Mouse (Mus musculus) heart, adult 9 months (tissue): ENCODE results near the gene Gdf15.

Experiments
- DNase-seq, 2 experiments: peaks; one replicate each; pipeline ENCODE4 v3.0.0; 2022; ENCODE audit warnings: low spot score in 2 of 2

Gene Gdf15

DNA sequence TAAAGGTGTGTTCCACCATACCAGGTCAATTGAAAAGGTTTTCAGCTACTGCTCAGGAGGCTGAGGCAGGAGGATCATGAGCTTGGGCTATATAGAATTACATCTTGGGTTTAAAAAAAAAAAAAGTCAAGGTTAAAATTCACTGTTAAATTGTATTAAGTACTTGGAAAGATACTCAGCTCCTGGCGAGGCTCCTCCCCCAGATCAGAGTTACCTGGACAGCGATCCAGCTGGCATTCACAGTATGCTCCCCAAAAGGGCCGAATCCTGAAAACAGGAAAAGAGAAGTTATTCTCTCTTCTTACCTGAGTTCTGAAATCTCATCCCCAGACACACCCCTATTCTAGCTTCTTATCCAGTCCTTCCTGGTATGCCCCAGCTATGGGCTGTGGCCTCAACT, 25.0 kb upstream of the Gdf15 start:
- no peak for DNase-seq

DNA sequence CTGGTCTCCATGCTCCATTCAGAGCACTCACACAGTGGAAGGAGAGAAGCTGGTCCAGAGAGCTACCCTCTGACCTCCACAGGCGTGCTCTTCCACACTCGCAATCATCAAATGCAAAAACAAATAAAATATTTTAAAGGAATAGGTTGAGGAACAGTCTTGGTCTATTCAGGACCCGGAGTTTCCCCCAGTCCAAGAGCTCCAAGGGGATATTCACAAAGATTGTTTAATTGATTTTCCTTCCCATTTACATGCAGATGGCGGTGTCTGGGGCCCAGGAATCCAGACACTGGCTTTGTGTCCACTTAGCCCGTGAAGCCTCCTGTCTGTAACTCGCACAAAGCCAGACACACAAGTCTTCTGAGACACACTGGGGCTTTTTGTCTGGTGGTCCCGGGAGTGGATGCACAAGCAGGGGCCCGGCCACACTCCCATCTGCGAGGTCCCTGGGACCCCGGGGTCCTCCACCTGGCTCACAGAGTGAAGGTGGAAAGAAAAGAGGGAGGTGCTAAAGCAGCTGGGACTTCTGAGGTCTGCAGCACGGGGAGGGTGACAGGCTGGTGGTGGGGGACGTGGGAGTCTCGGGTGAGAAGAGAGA, 24.0 kb upstream of the Gdf15 start:
- DNase-seq = no peak

DNA sequence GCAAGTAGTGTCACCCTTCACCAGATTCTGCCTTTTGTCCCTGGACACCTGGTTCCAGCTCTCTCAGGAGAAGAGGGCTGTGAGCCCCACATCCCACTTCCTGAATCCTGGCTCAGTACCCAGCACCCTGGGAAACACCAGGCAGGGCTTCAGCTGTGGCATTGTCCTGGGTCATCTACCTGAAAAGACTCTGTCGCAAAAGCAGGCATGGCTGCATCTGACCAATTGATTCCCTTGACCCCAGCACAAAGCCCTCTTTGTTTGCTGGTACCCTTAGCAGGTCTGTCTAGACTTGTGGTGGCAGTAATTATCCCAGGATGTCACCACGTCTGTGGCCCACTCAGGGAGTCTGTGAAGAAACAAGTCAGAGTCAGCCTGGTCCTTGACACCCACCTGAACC, 23.2 kb upstream of the Gdf15 start:
- DNase-seq = no peak

DNA sequence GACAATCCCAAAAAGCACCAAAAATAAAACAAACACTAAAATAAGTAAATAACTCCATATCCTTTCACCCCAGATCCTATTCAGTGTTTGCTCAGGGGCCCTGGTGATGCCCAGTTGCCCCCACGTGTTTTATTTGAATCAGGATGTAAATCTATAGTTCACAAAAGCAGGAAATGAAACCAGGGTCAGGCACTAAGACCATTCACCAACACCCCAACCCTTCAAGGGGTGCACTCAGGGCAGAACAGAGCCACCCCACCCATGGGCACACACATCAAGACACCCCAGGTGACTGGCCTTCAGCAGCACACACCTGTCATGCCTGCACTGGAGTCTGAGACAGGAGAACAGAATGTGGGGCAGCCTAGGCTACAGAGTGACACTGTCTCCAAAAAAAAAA, 21.9 kb upstream of the Gdf15 start:
- no peak for DNase-seq

DNA sequence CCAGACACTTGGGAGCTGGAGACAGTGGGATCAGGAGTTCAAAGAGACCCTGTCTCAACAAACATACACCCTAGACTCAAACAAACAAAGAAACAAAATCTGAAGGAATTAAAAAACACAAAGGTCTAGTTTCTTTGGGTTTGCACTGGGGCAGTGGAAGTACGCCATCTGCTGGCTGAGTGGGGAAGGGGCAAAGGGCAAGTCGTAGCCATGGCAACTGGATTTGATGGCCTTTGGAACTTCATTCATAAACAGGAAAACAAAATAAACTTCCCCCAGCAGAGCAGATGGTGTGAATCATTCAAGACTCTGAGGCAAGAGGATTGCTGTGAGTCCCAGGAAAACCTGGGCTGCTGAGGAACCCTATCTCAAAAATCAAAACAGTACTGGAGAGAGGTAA, 21.0 kb upstream of the Gdf15 start:
- no peak for DNase-seq

DNA sequence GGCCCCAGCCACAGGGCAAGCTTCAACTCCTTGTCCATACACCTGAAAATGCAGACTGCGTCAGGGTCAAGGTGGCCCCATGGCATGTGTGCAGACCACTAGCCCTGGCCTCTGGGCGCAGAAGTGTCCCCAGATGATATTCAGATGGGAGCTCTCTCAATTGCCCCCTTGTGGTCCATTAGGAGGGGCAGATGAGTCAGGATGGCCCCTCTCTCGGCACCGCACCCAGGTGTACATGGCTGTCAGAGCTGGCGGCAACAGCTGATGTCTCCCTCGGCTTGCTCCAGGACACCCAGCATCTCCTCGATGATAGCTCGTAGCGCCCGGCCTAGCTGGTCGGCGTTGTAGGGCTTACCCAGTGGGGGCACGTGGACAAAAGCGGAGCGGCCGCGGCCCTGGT, 18.1 kb upstream of the Gdf15 start:
- DNase-seq = no peak

DNA sequence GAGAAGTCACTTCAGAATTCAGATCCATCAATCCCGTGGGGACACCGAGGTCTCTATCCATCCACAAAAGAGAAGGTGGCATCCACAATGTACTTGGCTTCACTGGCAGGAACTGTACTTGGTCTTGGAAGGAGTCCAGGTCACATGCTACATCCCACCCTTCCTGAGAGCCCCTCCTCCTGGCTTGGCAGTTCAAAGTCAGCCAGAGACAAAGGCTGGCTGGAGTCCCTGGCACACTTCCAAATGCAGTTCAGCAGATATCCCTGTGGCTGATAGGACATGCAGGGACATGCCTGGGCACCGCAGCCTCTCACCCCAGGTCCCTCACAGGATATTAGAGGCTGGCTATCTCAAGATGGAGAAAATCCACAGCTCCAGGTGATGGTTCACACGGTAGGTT, 17.1 kb upstream of the Gdf15 start:
- peak; percentile 91 to 92 for DNase-seq

DNA sequence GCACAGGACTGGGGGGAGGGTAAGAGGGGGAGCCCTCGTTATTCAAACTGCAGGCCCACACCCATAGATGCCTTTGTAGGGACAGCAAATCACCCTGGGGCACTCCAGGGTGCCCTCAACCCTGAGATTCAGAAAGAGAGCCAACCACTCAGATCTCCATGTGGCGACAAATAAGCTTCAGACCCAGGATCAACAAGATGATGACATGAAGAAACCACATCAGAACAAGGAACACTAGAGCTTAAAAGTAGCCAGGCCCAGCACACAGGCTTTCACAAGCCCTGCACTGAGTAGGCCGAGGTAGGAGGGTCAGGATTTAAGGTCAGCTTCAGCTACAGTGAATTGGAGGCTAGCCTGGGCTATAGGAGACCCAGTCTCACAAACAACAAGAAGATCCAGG, 16.7 kb upstream of the Gdf15 start:
- no peak for DNase-seq

DNA sequence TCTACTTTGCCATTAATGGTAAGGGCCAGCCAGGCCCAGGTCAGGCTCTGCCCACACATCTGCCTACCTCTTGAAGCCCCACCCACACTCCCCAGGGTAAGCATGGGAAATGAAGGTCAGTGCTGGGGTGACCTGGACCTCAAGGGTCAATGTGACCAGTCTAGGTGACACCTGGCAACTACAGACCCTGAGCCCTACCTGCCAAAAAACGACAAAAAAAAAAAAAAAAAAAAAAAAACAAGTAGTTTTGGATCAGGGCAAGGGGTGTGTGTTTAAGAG, 15.8 kb upstream of the Gdf15 start:
- no peak for DNase-seq

DNA sequence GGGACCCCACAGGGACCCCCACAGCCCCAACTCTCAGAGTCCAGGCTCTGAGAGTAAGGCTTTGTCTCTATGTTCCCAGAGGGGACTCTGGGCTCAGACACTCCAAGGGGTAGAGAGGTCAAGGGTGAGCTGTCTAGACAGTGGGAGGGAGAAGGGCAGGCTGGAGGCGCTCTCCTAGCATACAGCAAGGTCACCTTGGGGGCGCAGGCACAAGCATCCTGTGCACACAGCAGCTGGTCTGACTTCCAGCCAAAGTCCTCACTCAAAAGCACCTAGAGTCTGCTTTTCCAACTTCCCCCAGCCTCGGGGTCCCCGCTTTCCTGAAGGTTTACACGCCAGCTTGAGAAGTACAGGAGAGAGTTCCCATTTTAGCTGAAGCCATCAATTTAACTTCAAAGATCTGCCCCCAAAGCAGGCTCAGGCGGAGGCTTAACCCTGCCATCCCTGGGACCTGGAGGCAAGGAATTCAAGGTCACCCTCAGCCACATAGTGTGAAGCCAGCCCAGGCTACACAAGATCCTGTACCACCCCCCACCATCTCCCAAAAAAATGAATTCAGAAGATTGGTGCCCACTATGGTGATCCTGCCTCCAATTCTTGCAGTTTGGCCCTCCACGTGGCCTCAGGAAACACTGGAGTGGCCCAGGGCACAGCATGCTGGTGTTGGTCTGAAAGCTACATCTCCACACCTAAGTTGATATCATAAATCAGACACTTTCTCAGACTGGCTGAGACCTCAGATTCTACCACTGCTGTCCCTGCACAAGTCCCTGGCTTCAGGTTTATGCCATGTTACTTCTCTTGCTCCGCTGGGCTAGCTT, 15.3 kb upstream of the Gdf15 start:
- DNase-seq = no peak

DNA sequence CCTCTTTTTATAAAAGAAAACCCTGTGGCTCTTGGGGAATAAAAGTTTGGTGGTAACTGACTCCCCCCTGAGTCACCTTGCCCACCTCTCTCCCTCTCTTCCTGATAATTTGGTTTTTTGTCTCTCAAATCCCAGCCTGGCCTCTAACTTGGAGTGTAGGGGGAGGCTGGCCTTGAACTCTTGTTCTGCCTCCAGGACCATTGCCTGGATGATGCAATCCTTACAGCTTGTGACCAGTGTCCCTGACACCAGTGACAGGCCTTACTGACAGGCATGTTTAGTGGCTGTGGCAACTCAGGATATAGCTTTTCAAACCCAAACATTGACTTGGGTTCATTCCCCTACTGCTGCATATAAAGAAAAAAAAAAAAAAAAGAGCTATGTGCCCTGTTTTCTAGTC, 14.5 kb upstream of the Gdf15 start:
- DNase-seq = no peak

DNA sequence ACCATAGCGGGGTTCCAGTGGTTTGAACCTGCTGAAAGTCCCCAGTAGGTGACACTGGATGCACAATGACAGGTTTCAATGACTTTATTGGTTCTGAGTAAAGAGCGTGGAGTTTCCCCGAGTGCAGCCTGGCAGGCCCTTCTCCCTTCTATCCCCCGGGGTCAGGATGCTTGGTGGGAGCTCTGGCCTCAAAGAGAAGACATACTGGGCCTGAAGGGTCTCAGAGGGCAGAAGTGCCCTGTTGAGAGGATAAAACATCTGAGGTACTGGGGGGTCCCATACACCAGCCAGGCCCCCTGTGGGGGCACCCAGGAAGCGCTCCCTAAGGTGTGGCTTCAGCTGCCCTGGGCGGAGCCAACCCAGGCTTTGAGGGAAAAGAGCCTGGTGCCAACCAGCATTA, 14.1 kb upstream of the Gdf15 start:
- DNase-seq = no peak

DNA sequence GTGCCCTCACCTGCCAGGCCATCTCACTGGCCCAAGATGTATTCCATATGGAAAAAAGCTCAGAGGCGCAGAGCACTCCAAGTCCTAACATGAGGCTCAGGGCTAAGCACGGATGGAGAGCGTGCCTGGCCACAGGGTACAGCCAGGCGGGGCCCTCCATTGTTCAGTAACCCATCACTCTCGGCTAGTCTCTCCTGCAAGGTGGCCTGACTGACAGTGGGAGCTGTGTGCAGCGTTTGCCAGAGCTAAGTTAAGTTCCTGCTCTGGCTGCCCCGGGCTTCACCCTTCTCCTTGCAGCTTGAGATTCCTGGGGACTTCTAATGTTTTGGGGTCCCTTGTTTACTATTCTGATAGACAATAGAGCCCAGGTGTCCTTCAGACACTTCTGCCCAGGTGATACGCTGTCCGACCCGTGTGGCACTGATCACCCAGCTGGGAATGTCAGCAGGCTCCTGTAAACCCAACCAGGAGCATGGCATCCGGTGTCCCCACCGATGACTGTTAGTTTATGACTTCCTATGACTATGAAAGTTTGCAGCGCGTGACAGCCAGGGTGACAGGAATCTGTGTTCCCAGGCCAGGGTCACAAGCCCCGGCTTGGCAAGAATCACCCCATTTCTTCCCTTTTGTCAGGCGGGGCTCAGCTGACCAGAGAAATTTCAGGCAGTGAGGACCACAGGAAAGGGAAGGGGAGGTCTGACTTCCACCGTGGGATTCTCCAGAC, 13.4 kb upstream of the Gdf15 start:
- peak; percentile 57 to 62 for DNase-seq

DNA sequence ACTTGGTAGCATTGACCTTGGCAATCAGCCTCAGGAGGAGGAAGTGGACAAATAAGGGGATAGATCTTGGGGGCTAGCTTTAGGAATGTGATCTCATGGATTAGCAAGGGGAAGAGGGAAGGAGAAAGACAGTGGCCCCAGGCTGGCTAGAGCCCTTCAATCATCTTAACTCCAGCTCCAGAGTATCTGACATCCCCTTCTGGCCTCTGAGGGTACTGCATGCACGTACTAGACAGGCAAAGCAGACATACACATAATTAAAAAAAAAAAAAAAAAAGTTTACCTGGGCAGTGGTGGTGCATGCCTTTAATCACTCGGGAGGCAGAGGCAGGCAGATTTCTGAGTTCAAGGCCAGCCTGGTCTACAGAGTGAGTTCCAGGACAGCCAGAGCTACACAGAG, 11.8 kb upstream of the Gdf15 start:
- no peak for DNase-seq

DNA sequence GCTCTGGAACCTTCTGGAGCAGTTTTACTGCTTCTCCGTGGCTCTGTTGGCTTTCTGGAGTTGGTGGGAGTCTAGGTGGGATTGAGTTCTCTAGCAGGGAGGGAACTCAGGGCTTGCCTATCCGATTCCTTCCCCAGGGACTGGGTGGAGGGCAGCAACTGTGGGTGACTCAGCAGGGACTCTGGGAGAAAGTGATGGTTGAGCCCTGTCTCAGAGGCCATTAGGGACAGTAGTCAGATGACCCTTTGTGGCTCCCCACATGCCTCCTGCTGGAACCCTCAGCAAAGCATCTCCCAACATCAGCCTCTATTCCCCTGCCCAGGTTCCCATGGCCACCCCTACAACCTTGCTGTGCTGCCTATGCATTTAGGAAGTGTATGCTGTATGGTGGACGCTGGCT, 10.8 kb upstream of the Gdf15 start:
- DNase-seq = no peak

DNA sequence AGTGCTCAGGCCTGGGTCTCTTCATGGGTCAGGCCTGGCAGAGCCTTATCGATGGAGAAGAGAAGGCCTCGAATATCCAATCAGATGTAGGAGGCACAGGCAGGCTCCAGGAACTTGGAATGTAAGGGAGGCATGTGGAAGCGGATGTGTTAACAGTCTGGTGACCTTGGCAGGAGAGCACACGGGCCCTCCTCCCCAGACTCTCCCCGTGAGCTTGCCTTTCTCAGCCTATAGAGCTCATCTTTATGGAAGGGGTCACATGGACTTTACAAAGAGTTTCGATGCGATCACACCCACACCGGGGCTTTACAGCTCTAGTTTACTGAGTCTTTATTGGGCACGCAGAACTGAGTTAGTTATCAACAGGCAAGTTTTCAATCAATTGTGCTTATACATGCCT, 6.5 kb upstream of the Gdf15 start:
- no peak for DNase-seq

DNA sequence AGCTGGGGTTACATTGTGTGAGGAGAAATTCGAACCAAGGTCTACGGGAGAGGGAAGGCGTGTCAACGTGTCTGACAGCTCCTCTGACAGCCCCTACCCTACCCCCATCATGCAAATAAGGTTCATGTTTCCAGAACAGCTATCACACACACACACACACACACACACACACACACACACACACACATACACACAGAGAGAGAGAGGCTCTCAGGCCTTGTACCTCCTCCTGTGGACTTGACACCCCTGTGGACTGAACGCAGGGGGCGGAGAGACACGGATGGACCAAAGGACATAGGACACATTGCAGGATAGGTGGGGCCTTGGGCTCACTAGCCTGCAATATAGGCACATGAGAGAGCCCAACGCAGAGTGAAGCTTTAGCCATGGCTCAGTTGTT, 4.6 kb upstream of the Gdf15 start:
- DNase-seq = no peak

DNA sequence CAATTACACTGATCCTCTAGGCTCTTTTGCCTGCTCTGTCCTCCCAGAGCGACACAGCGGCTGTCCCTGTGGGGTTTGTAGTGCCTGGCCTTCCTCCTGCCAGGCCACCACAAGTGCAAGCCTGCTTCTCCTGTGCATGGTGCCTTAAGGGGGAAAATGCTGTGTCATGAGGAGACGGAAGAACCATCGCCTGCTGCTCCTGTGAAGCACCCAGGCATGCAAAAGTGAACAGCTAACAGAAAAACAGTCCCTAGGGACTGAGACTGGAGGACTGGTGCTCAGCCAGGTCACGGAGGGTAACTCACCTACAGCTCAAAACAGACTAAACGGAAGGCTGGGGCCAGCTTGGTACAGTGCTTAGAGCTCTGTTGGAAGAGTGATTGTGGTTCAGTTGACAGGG, 3.3 kb upstream of the Gdf15 start:
- DNase-seq = no peak

DNA sequence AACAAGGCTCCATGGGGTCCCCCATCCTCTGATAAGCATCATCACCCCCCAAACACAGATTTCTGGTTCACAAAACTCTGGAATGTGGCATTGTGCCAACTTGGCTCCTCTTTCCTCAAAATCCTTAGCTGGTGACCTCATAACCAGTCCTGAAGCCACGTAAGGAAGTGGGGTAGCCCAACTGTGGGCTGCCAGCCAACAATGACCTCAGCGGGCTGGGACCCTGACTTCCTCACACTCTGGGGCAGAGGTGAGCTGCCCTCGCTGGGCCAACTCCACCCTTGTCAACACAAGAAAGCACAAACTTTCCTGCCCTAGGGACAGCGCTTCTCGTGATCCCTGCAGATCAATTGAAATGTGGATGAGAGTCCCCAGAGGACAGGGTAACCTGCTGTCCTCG, 1.8 kb upstream of the Gdf15 start:
- peak; percentile 77 to 83 for DNase-seq

DNA sequence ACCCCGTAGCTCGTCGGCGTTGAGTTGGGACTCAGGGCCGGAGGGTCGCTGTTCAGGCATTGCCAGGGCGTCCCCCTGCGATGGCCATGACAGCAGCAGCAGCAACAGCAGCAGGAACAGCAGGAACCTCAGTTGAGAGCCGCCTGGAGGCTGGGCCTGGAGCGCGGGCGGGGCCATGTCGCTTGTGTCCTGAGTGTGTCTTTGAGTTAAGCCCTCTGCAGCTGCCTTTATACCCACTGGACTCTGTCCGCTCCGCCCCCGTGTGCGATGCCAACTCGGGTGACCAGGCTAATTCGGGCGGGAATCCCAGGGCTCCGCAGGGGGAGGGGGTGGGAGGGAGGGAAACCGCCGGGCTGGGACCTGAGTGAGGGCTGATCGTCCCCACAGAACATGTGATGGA, 820 bp downstream of the Gdf15 start:
- no peak for DNase-seq

DNA sequence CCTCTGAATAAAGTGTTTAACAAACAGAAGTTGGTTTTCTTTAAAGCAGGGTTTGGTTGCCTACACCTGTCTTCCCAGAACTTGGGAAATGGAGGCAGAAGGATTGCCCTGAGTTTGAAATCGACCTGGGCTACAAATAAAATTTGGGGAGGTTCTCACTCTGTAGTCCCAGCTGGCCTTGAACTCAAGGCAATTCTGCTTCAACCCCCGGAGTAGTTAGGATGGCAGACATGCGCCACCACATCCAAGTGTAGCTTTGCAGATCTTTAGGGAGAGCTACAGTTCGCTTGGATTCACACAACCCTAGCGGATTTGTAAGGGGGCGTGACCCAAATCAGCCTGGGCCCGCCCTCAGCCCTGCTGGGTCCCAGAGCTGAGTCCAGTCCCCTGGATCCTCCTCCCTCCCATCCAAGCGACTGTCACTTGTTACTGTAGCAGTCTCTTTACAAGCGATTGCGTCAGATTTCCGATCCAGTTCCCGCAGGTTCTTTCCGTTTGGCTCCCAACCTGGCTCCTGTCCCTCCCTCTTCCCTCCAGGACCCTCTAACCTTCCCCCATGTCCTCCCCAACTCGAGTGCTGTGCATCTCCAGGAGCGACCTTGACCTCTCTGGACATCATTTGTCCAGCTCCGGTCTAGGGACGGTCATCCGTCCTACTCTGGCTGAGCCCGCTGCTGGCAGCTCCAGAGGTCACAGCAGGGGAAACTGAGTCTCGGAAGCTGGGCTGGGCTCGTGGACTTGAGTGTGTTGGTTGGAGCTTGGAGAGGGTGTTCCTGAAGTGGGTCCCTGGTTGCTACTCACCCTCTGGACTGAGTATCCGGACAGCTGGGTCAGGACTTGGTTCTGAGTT, 1.5 kb downstream of the Gdf15 start:
- peak; percentile 60 to 70 for DNase-seq
